Mouse (Mus musculus) CD8-positive naive resting alpha-beta T cell, adult 57 days (primary cell): Measurements from ENCODE around the gene Fzr1. TPM values are rescaled to one million over a fixed set of nuclear protein-coding genes. Genes with fewer than 3 reads are reported as not detected.

Experiments used
- total RNA-seq: library from RNA; stranded (reverse); gene quantifications from one replicate; pipeline ENCODE4 v1.2.4, GENCODE M21; 2023

Gene Fzr1
- total RNA-seq: 30.6 TPM

GRCm38 (mm10) chr10:81377793-81378552, at the start of gene Fzr1:
Gene Fzr1, minus strand, starts transcription at chr10:81378516.

GRCm38 (mm10) chr10:81392781-81393185, 14.5 kb upstream of the Fzr1 start, which contains the start of gene Smim24:
Gene Smim24, plus strand, starts transcription at chr10:81393051.

GRCm38 (mm10) chr10:81388505-81389055, 10.3 kb upstream of the Fzr1 start, which contains the start of gene Gm48552:
Gene Gm48552, plus strand, starts transcription at chr10:81389005.

GRCm38 (mm10) chr10:81383802-81384604, 5.7 kb upstream of the Fzr1 start, which contains the start of the genes Dohh and Gm48551:
Gene Dohh, plus strand, starts transcription at chr10:81384428.
Gene Gm48551, plus strand, starts transcription at chr10:81384466.

GRCm38 (mm10) chr10:81365672-81366476, 12.4 kb downstream of the Fzr1 start, which contains the start of gene 4930404N11Rik:
Gene 4930404N11Rik, minus strand, starts transcription at chr10:81365816.

GRCm38 (mm10) chr10:81356991-81357844, 21.1 kb downstream of the Fzr1 start, which contains the start of gene Mfsd12:
Gene Mfsd12, plus strand, starts transcription at chr10:81357491.

GRCm38 (mm10) chr10:81350351-81351063, 27.8 kb downstream of the Fzr1 start, which contains the start of gene Hmg20b:
Gene Hmg20b, minus strand, starts transcription at chr10:81350480.

GRCm38 (mm10) chr10:81342686-81343505, 35.4 kb downstream of the Fzr1 start, which contains the start of gene Gipc3:
Gene Gipc3, minus strand, starts transcription at chr10:81343266.

GRCm38 (mm10) chr10:81328386-81328785, 49.9 kb downstream of the Fzr1 start, which contains the start of gene Tbxa2r:
Gene Tbxa2r, plus strand, starts transcription at chr10:81328731.

GRCm38 (mm10) chr10:81320550-81321347, 57.6 kb downstream of the Fzr1 start, which contains the start of gene Cactin:
Gene Cactin, plus strand, starts transcription at chr10:81321103.

Other genes starting within 250 kb of the Fzr1 start
- 75.4 TPM for gene Zbtb7a, start 243.3 kb downstream of the Fzr1 start, total RNA-seq
- 41.2 TPM for gene Pias4, start 210.6 kb downstream of the Fzr1 start, total RNA-seq
- 2,569 TPM for gene Eef2, start 201.9 kb downstream of the Fzr1 start, total RNA-seq
- gene Dapk3, start 195.5 kb downstream of the Fzr1 start, total RNA-seq: 63.4 TPM
- not detected for gene 4930442H23Rik, start 194.7 kb downstream of the Fzr1 start, total RNA-seq
- gene Nmrk2, start 176.5 kb downstream of the Fzr1 start, total RNA-seq: 0.37 TPM
- gene Atcay, start 147.7 kb downstream of the Fzr1 start, total RNA-seq: 0.12 TPM
- gene Zfr2, start 145.4 kb downstream of the Fzr1 start, total RNA-seq: 6.8 TPM
- gene Matk, start 125.6 kb downstream of the Fzr1 start, total RNA-seq: 21.5 TPM
- gene Mrpl54, start 111.6 kb downstream of the Fzr1 start, total RNA-seq: 123 TPM
- gene Apba3, start 111.6 kb downstream of the Fzr1 start, total RNA-seq: 27.2 TPM
- 4.8 TPM for gene Tjp3, start 86.9 kb downstream of the Fzr1 start, total RNA-seq
- 106 TPM for gene Pip5k1c, start 85.6 kb downstream of the Fzr1 start, total RNA-seq
- gene Cactin, start 57.4 kb downstream of the Fzr1 start, total RNA-seq: 48.0 TPM
- gene Tbxa2r, start 49.8 kb downstream of the Fzr1 start, total RNA-seq: 39.9 TPM
- not detected for gene Gipc3, start 35.2 kb downstream of the Fzr1 start, total RNA-seq
- gene Hmg20b, start 28.0 kb downstream of the Fzr1 start, total RNA-seq: 41.6 TPM
- 4.8 TPM for gene Mfsd12, start 21.0 kb downstream of the Fzr1 start, total RNA-seq
- 5.7 TPM for gene 4930404N11Rik, start 12.7 kb downstream of the Fzr1 start, total RNA-seq
- gene Dohh, start 5.9 kb upstream of the Fzr1 start, total RNA-seq: 44.9 TPM
- gene Gm48551, start 6.0 kb upstream of the Fzr1 start, total RNA-seq: 5.8 TPM
- gene Gm48552, start 10.5 kb upstream of the Fzr1 start, total RNA-seq: 4.2 TPM
- gene Smim24, start 14.5 kb upstream of the Fzr1 start, total RNA-seq: 5.3 TPM
- 20.7 TPM for gene Nfic, start 77.1 kb upstream of the Fzr1 start, total RNA-seq
- gene Celf5, start 104.2 kb upstream of the Fzr1 start, total RNA-seq: not detected
- 216 TPM for gene Ncln, start 117.9 kb upstream of the Fzr1 start, total RNA-seq
- gene S1pr4, start 121.6 kb upstream of the Fzr1 start, total RNA-seq: 131 TPM
- gene Gna15, start 145.7 kb upstream of the Fzr1 start, total RNA-seq: 20.8 TPM
- 22.9 TPM for gene Gna11, start 166.7 kb upstream of the Fzr1 start, total RNA-seq
- gene Aes, start 181.0 kb upstream of the Fzr1 start, total RNA-seq: 523 TPM
- 5.9 TPM for gene Tle2, start 196.0 kb upstream of the Fzr1 start, total RNA-seq
- gene Tle6, start 222.6 kb upstream of the Fzr1 start, total RNA-seq: 1.9 TPM
- gene BC025920, start 227.8 kb upstream of the Fzr1 start, total RNA-seq: 4.9 TPM
- 28.2 TPM for gene Sirt6, start 249.3 kb upstream of the Fzr1 start, total RNA-seq